Mouse (Mus musculus): ENCODE measurements around the gene Prss29. TPM values are rescaled to one million over a fixed set of nuclear protein-coding genes. Genes with fewer than 3 reads are reported as not detected.

Prss29 gene
- not detected for polyA plus RNA-seq (2014; fragmentation: Illumina TruSeq; extraction: RNeasy Lipid Tissue Mini Kit (QIAGEN cat#74804))

GRCm38 (mm10) chr17:25318354-25318753 is at the start of gene Prss29:
Prss29 (plus strand) TSS chr17:25318654.

GRCm38 (mm10) chr17:25274571-25275346 is 43.7 kb upstream of the Prss29 start, which contains the start of gene Ube2i:
Ube2i (minus strand) TSS chr17:25274622.

GRCm38 (mm10) chr17:25298094-25298493 is 20.4 kb upstream of the Prss29 start, which contains the start of gene Prss34:
Prss34 (plus strand) TSS chr17:25298394.

GRCm38 (mm10) chr17:25308346-25308745 is 10.1 kb upstream of the Prss29 start, which contains the start of gene Prss28:
Prss28 (plus strand) TSS chr17:25308646.

GRCm38 (mm10) chr17:25345462-25345861 is 27.0 kb downstream of the Prss29 start, which contains the start of gene Tpsab1:
Tpsab1 (minus strand) TSS chr17:25345562.

GRCm38 (mm10) chr17:25366005-25366404 is 47.6 kb downstream of the Prss29 start, which contains the start of gene Tpsb2:
Tpsb2 (plus strand) TSS chr17:25366305.

GRCm38 (mm10) chr17:25368973-25369372 is 50.5 kb downstream of the Prss29 start, which contains the start of gene Tpsg1:
Tpsg1 (plus strand) TSS chr17:25369273.

Other genes starting within 250 kb of the Prss29 start
- gene Tmem204, start 235.1 kb upstream of the Prss29 start, polyA plus RNA-seq (2014; fragmentation: Illumina TruSeq; extraction: RNeasy Lipid Tissue Mini Kit (QIAGEN cat#74804)), result 8.2 TPM
- gene Telo2, start 202.7 kb upstream of the Prss29 start, polyA plus RNA-seq (2014; fragmentation: Illumina TruSeq; extraction: RNeasy Lipid Tissue Mini Kit (QIAGEN cat#74804)), result 1.1 TPM
- not detected for gene Ptx4, start 197.9 kb upstream of the Prss29 start, polyA plus RNA-seq (2014; fragmentation: Illumina TruSeq; extraction: RNeasy Lipid Tissue Mini Kit (QIAGEN cat#74804))
- 3.7 TPM for gene Clcn7, start 185.3 kb upstream of the Prss29 start, polyA plus RNA-seq (2014; fragmentation: Illumina TruSeq; extraction: RNeasy Lipid Tissue Mini Kit (QIAGEN cat#74804))
- not detected for gene Ccdc154, start 156.2 kb upstream of the Prss29 start, polyA plus RNA-seq (2014; fragmentation: Illumina TruSeq; extraction: RNeasy Lipid Tissue Mini Kit (QIAGEN cat#74804))
- gene Gm38655, start 143.2 kb upstream of the Prss29 start, polyA plus RNA-seq (2014; fragmentation: Illumina TruSeq; extraction: RNeasy Lipid Tissue Mini Kit (QIAGEN cat#74804)), result not detected
- 19.2 TPM for gene BC003965, start 134.1 kb upstream of the Prss29 start, polyA plus RNA-seq (2014; fragmentation: Illumina TruSeq; extraction: RNeasy Lipid Tissue Mini Kit (QIAGEN cat#74804))
- gene Unkl, start 130.3 kb upstream of the Prss29 start, polyA plus RNA-seq (2014; fragmentation: Illumina TruSeq; extraction: RNeasy Lipid Tissue Mini Kit (QIAGEN cat#74804)), result 22.2 TPM
- gene Gnptg, start 78.5 kb upstream of the Prss29 start, polyA plus RNA-seq (2014; fragmentation: Illumina TruSeq; extraction: RNeasy Lipid Tissue Mini Kit (QIAGEN cat#74804)), result 8.4 TPM
- gene Tsr3, start 78.5 kb upstream of the Prss29 start, polyA plus RNA-seq (2014; fragmentation: Illumina TruSeq; extraction: RNeasy Lipid Tissue Mini Kit (QIAGEN cat#74804)), result 4.8 TPM
- not detected for gene Baiap3, start 62.3 kb upstream of the Prss29 start, polyA plus RNA-seq (2014; fragmentation: Illumina TruSeq; extraction: RNeasy Lipid Tissue Mini Kit (QIAGEN cat#74804))
- gene Ube2i, start 44.0 kb upstream of the Prss29 start, polyA plus RNA-seq (2014; fragmentation: Illumina TruSeq; extraction: RNeasy Lipid Tissue Mini Kit (QIAGEN cat#74804)), result 305 TPM
- not detected for gene Prss34, start 20.3 kb upstream of the Prss29 start, polyA plus RNA-seq (2014; fragmentation: Illumina TruSeq; extraction: RNeasy Lipid Tissue Mini Kit (QIAGEN cat#74804))
- not detected for gene Prss28, start 10.0 kb upstream of the Prss29 start, polyA plus RNA-seq (2014; fragmentation: Illumina TruSeq; extraction: RNeasy Lipid Tissue Mini Kit (QIAGEN cat#74804))
- gene Tpsab1, start 26.9 kb downstream of the Prss29 start, polyA plus RNA-seq (2014; fragmentation: Illumina TruSeq; extraction: RNeasy Lipid Tissue Mini Kit (QIAGEN cat#74804)), result not detected
- gene Tpsb2, start 47.7 kb downstream of the Prss29 start, polyA plus RNA-seq (2014; fragmentation: Illumina TruSeq; extraction: RNeasy Lipid Tissue Mini Kit (QIAGEN cat#74804)), result not detected
- not detected for gene Tpsg1, start 50.6 kb downstream of the Prss29 start, polyA plus RNA-seq (2014; fragmentation: Illumina TruSeq; extraction: RNeasy Lipid Tissue Mini Kit (QIAGEN cat#74804))
- gene Cacna1h, start 115.1 kb downstream of the Prss29 start, polyA plus RNA-seq (2014; fragmentation: Illumina TruSeq; extraction: RNeasy Lipid Tissue Mini Kit (QIAGEN cat#74804)), result 0.66 TPM
- not detected for gene Tekt4, start 136.0 kb downstream of the Prss29 start, polyA plus RNA-seq (2014; fragmentation: Illumina TruSeq; extraction: RNeasy Lipid Tissue Mini Kit (QIAGEN cat#74804))
- not detected for gene Sstr5, start 178.6 kb downstream of the Prss29 start, polyA plus RNA-seq (2014; fragmentation: Illumina TruSeq; extraction: RNeasy Lipid Tissue Mini Kit (QIAGEN cat#74804))

Data from ovary, adult 10 weeks (tissue).